Mouse (Mus musculus) heart, adult 2 months (tissue): ENCODE data around the gene Actr10. TPM values are rescaled to one million over a fixed set of nuclear protein-coding genes. Genes with fewer than 3 reads are reported as not detected.

Source experiments
- DNase-seq, 2 experiments: peaks; one replicate each; pipeline ENCODE4 v3.0.0; 2021
- H3K27ac ChIP-seq: fragments of 200-600 bp; 2 replicates; pipeline ENCODE4 v1.8.1; 2022
- H3K27me3 ChIP-seq: fragments of 200-500 bp; 2 replicates; pipeline ENCODE4 v1.6.1; 2012; ENCODE audit warnings: mild to moderate bottlenecking, low read length, inconsistent platforms, mixed read lengths; ENCODE audit not compliant: control insufficient read depth, insufficient read depth
- H3K36me3 ChIP-seq: fragments of 200-500 bp; 2 replicates; pipeline ENCODE4 v1.6.1; 2012; ENCODE audit warnings: low read length, inconsistent platforms; ENCODE audit not compliant: control insufficient read depth, insufficient read depth
- H3K4me1 ChIP-seq: fragments of 200-500 bp; 2 replicates; pipeline ENCODE4 v1.6.1; 2011; ENCODE audit warnings: low read length; ENCODE audit not compliant: control insufficient read depth, insufficient read depth
- H3K4me3 ChIP-seq: fragments of 200-600 bp; 2 replicates; pipeline ENCODE4 v1.8.1; 2022
- H3K79me2 ChIP-seq: fragments of 200-500 bp; replicated peaks from 2 replicates; pipeline ENCODE4 v1.6.1; 2012; ENCODE audit warnings: mild to moderate bottlenecking, inconsistent platforms, low read length, moderate library complexity, mixed read lengths; ENCODE audit not compliant: control insufficient read depth, insufficient read depth
- H3K9ac ChIP-seq: fragments of 200-500 bp; 2 replicates; pipeline ENCODE4 v1.6.1; 2012; ENCODE audit warnings: low read depth, mild to moderate bottlenecking, control low read depth, inconsistent platforms, low read length, mixed read lengths
- CTCF ChIP-seq: fragments of 200-600 bp; IDR thresholded peaks from 2 replicates; pipeline ENCODE4 v1.8.1; 2022; ENCODE audit warnings: antibody characterized with exemption, mild to moderate bottlenecking, moderate library complexity
- EP300 ChIP-seq: fragments of 200-500 bp; IDR thresholded peaks from 2 replicates; pipeline ENCODE4 v1.6.1; 2011; ENCODE audit warnings: low read depth, low read length, control low read depth; ENCODE audit not compliant: insufficient read depth
- POLR2A ChIP-seq: fragments of 200-500 bp; IDR thresholded peaks from 2 replicates; pipeline ENCODE4 v1.6.1; 2011; ENCODE audit warnings: mild to moderate bottlenecking, low read depth, low read length, control low read depth; ENCODE audit not compliant: insufficient read depth
- WGBS: fragments of 180-500 bp; shearing (Covaris S2); methylation state at CpG from one replicate; pipeline ENCODE4 v1.1.7; 2018; 5-methylcytosine and 5-hydroxymethylcytosine counted together
- intact Hi-C: fragments of 180-260 bp; cut with DNase I; formaldehyde crosslinking; loops from one replicate; pipeline ENCODE4 v1.15.1; 2025
- polyA plus RNA-seq: library from polyadenylated mRNA; depleted of rRNA; stranded (reverse); fragments of >200 nt; gene quantifications from 2 replicates; pipeline ENCODE4 v1.2.3, GENCODE M21; 2012; rRNA removed
- total RNA-seq, 2 experiments: library from RNA; stranded (reverse); gene quantifications; 2 replicates each; pipeline ENCODE4 v1.2.3; 2021

The Actr10 gene
- total and polyA plus RNA-seq, 3 experiments: 30.0 to 134 (median 111) TPM

DNA sequence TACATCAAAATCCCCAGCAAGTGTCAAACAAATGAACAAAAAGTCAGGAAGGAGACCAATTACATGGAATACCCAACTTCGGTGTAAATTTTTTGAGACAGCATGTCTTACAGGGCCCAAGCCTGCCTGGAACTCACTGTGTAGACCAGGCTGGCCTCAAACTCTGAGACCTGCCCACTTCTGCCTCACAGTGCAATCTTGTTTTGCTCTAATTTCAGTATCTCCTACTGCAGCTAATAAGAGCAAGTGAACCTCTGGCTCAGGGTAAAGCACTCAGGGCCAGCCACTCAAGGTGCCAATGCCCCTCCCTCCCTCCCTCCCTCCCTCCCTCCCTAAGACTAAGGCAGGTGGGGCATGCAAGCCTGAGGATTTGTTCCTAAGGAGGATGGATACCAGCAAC is 62.7 kb downstream of the Actr10 start:
- DNase-seq: no peak
- Histone ChIP-seq H3K79me2 (no peaks in the 10 kb centered on the region), H3K27me3 (no peaks in the 10 kb centered on the region), H3K27ac (peak overlapping the region; percentile 27; the same call in 1 of the 2 replicates), H3K4me1 (peaks cover 5% of the 10 kb centered on the region), H3K4me3 (no peak overlapping the region), H3K9ac (no peak overlapping the region), H3K36me3 (peaks cover 19% of the 10 kb centered on the region)
- TF ChIP-seq CTCF (no peak), POLR2A (no peak), EP300 (no peak)
- intact Hi-C loops: no loop called here
- WGBS: 78% methylated on average over 1 of the region's 1 CpGs

- Histone ChIP-seq H3K4me1 (peaks cover 5% of the 10 kb centered on the region), H3K9ac (no peak overlapping the region), H3K79me2 (no peaks in the 10 kb centered on the region), H3K4me3 (no peak overlapping the region), H3K27me3 (no peaks in the 10 kb centered on the region), H3K36me3 (peaks cover 21% of the 10 kb centered on the region), H3K27ac (peak overlapping the region; percentile 15; the same call in 1 of the 2 replicates)
- 70% methylated on average over 6 of the region's 6 CpGs for WGBS
- intact Hi-C loops: no loop called here
- no peak for DNase-seq
- TF ChIP-seq POLR2A (no peak), CTCF (no peak), EP300 (no peak)
Measured at GRCm38 (mm10) chr12:71001456-71001855, 63.8 kb downstream of the Actr10 start.

DNA sequence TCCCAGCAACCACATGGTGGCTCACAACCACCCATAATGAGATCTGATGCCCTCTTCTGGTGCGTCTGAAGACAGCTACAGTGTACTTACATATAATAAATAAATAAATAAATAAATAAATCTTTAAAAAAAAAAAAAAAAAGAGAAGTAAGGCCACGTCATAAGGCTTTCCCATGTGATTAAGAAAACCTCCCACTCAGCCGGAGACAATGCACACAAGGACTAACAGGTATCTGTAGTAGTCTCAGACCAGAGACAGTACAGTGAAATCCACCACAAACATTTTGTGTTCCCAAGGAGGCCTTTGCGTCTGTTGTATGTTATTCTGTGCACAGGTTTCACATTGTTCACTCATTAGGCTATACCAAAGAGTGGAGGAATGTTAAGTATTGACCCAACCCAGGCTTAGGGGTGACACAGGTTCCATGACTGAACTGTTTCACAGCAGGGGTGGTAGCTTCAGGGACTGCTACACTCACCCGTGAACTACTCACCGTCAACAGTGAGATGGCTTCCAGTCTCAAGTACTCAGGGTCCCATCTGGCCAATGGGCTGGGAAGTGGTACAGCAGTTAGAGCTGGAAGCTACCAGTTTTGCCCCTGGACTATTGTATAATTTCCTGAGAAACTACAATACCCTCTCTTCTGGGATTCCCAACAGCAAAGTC is 66.2 kb downstream of the Actr10 start:
- TF ChIP-seq EP300: no peak
- no peak for TF ChIP-seq POLR2A
- no peak for TF ChIP-seq CTCF
- no peak for DNase-seq
- no peak overlapping the region for H3K4me3 ChIP-seq
- 82% methylated on average over 5 of the region's 6 CpGs for WGBS
- peaks cover 32% of the 10 kb centered on the region for H3K36me3 ChIP-seq
- H3K27ac ChIP-seq: no peak overlapping the region
- H3K79me2 ChIP-seq: no peaks in the 10 kb centered on the region; the same call in 1 of the 2 replicates
- no peak overlapping the region for H3K9ac ChIP-seq
- H3K27me3 ChIP-seq: no peaks in the 10 kb centered on the region
- peaks cover 7% of the 10 kb centered on the region for H3K4me1 ChIP-seq
- intact Hi-C loops: no loop called here

DNA sequence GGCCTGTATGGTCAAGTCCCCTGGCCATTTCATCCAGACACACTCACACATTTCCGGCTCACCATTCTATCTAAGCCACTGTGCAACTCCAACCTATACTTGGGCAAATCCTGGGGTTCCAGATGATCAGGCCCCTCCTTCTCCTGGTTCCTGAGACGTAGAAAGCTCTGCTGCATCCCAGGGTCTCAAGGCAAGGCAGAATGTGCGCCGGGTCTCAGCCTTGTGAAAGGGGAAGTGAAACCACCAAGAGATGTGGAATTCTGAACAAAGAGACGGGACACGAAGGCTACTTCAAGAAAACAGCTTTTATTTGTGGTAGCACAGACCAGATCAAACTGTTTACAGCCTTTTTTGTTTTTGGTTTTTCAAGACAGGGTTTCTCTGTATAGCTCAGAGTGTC is 68.5 kb downstream of the Actr10 start:
- Histone ChIP-seq H3K36me3 (peaks cover 36% of the 10 kb centered on the region), H3K27me3 (no peaks in the 10 kb centered on the region), H3K79me2 (peaks cover 1% of the 10 kb centered on the region), H3K4me1 (peaks cover 3% of the 10 kb centered on the region), H3K9ac (no peak overlapping the region), H3K27ac (no peak overlapping the region), H3K4me3 (no peak overlapping the region)
- no peak for DNase-seq
- TF ChIP-seq POLR2A (no peak), EP300 (no peak), CTCF (no peak)
- 84% methylated on average over 6 of the region's 6 CpGs for WGBS
- intact Hi-C loops: no loop called here

DNA sequence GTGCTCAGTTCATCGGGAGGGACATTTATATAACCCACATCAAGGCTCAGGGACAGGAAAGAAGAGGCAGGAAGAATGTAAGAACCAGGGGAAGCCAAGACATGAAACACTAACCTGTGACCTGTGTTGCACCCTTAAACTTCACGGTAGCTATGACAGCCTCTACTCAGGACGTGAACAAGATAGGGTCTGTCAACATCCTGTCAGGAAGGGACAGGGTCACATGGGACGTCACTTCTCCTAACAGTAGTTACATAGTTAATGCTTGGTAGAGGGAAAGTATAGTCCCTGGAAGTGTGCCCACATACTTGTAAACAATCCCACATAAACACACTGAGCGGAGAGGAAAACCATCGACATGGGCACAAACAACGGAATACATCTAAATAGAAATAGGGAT is 69.2 kb downstream of the Actr10 start:
- 39% methylated on average over 7 of the region's 7 CpGs for WGBS
- Histone ChIP-seq H3K9ac (no peak overlapping the region), H3K4me1 (peaks cover 6% of the 10 kb centered on the region), H3K27ac (no peak overlapping the region), H3K27me3 (no peaks in the 10 kb centered on the region), H3K79me2 (peaks cover 1% of the 10 kb centered on the region), H3K36me3 (peaks cover 39% of the 10 kb centered on the region), H3K4me3 (no peak overlapping the region)
- DNase-seq: no peak
- intact Hi-C loops: no loop called here
- TF ChIP-seq POLR2A (no peak), EP300 (no peak), CTCF (no peak)

- Histone ChIP-seq H3K79me2 (peaks cover 2% of the 10 kb centered on the region), H3K27ac (peak overlapping the region; percentile 4; the same call in 1 of the 2 replicates), H3K4me3 (no peak overlapping the region), H3K27me3 (no peaks in the 10 kb centered on the region), H3K9ac (no peak overlapping the region), H3K36me3 (peaks cover 57% of the 10 kb centered on the region), H3K4me1 (peaks cover 16% of the 10 kb centered on the region)
- TF ChIP-seq EP300: 0 out of 2 replicates have a peak, but pooled peaks have one; percentile 36
- TF ChIP-seq CTCF: no peak
- intact Hi-C loops: no loop called here
- DNase-seq: peak; percentile 59 to 70
- 21% methylated on average over 4 of the region's 4 CpGs for WGBS
Measured at GRCm38 (mm10) chr12:71009769-71010168, 72.1 kb downstream of the Actr10 start.

Other genes with a start within 250 kb of the Actr10 start
- 10 to 100 TPM; 31.4 to 33.2 TPM for gene Frmd6, start 112.3 kb upstream of the Actr10 start, total RNA-seq
- 17.3 and 28.7 TPM in 2 replicates for gene Frmd6, start 112.3 kb upstream of the Actr10 start, polyA plus RNA-seq
- 100 to 1,000 TPM; 174 to 186 TPM for gene Psma3, start 36.8 kb downstream of the Actr10 start, total RNA-seq
- gene Psma3, start 36.8 kb downstream of the Actr10 start, polyA plus RNA-seq: 27.6 and 54.1 TPM in 2 replicates
- gene Arid4a, start 78.1 kb downstream of the Actr10 start, total RNA-seq: 10 to 100 TPM; 14.1 to 15.3 TPM
- gene Arid4a, start 78.1 kb downstream of the Actr10 start, polyA plus RNA-seq: 2.5 and 4.0 TPM in 2 replicates
- gene Tomm20l, start 173.6 kb downstream of the Actr10 start, total RNA-seq: under 1 TPM in 1 of 2 experiments, not detected in 1; 0.81 TPM
- not detected in 2 replicates for gene Tomm20l, start 173.6 kb downstream of the Actr10 start, polyA plus RNA-seq
- 10 to 100 TPM; 27.4 to 32.3 TPM for gene Timm9, start 198.8 kb downstream of the Actr10 start, total RNA-seq
- gene Timm9, start 198.8 kb downstream of the Actr10 start, polyA plus RNA-seq: 12.1 and 16.7 TPM in 2 replicates
- gene 2700049A03Rik, start 199.0 kb downstream of the Actr10 start, total RNA-seq: 1 to 10 TPM; 3.0 to 3.4 TPM
- 1.3 and 2.2 TPM in 2 replicates for gene 2700049A03Rik, start 199.0 kb downstream of the Actr10 start, polyA plus RNA-seq